Mouse (Mus musculus): ENCODE results near the gene 1700069L16Rik.

GRCm38 (mm10) chr5:113751521-113752157, 27.1 kb upstream of the 1700069L16Rik start:
- TF ChIP-seq CTCF (IDR thresholded peaks at IDR 0.05; ENCODE audit: low read depth) (no peak), EP300 (IDR thresholded peaks at IDR 0.05; ENCODE audit: low read depth) (no peak)
